Mouse (Mus musculus) CH12.LX (cell line): ENCODE data around the gene Prickle4.

ENCODE experiments used
- CTCF ChIP-seq, 2 experiments: IDR thresholded peaks in 1 of 2; conservative IDR thresholded peaks in 1 of 2; 2 replicates each; pipeline ENCODE4 v1.5.1; 2011 to 2012; ENCODE audit warnings: low read depth in 2 of 2, low read length in 2 of 2, improper control_type of control experiment in 1 of 2, inconsistent platforms in 1 of 2, mild to moderate bottlenecking in 1 of 2, moderate library complexity in 1 of 2
- EP300 ChIP-seq: IDR thresholded peaks from 2 replicates; pipeline ENCODE4 v1.6.1; 2011; ENCODE audit warnings: low read length, improper control_type of control experiment

DNA sequence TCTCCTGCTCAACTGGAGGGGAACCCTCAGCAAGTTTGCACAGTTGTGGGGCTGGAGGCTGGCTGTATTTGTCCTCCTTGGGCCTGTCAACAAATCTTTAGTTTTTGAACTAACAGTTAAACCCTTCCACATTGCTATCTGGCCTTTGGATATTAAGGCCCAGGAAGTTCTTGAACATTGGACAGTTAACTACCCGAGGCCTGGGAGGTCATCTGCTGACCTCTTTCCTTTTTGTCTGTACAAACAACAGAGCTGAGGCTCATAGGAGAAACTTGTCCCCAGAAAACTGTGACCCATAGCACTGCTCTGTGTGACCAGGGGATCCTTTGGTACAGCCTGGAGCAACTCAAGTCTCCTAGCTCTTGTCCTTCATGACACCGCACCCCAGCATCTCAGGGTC, 4.5 kb upstream of the Prickle4 start:
- TF ChIP-seq CTCF (conservative IDR thresholded peaks at IDR 0.05 in 1 of 2, IDR thresholded peaks at IDR 0.05 in 1 of 2; ENCODE audit: low read depth in 2 of 2, low read length in 2 of 2) (no peak), EP300 (no peak)
